9 mouse cellular contexts compared by ENCODE assay signal in the genomic region with DNA sequence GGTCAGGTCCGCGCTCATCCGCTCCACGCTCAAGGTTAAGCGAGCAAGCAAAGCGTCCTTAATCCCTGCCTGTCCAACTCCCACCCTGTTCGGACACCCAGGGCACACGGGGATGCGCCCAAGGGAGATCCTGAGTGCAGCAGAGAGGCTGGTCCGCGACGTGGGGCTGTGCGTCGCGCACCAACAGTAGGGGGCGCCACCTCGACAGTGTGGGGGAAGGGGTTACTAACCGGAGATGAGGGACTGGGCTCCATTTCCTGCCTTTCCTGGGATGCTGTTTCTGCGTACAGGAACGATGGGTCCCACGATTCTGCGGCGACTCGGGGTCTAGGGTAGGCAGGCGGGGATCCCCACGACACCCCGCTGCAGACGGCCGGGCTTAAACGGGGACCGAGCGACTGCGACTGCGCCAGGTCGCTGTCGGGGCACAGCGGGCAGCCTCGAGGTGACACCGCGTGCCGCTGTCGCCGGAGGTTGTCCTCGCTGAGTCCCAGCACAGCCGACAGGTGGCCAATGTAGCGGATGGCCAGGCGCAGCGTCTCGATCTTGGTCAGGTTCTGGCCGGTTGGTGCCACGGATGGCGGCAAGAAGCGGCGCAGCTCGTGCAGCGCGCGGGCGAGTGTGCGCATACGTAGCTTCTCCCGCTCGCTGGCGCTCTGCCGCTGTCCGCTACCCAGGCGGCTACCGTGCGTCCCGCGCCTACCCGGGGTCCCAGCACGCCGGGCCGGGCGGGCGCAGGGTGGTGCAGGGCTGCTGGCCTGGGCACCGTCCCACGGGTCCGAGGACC. TPM values are rescaled to one million over a fixed set of nuclear protein-coding genes. Genes with fewer than 3 reads are reported as not detected.
DNase-seq lines count a peak whose midpoint lies in the region; ATAC-seq and TF ChIP-seq lines count a peak whose summit lies in the region.
"Had no signal": no experiment of that assay in that cellular context is flagged by ENCODE, and none has a peak within 500 bp of the region (broad histone marks: within the 10 kb centered on the region; RNA-seq: fewer than 3 reads in every experiment).

No protein-coding gene starts in this region.

- H3K27ac ChIP-seq in ES-E14 (ENCODE audit: insufficient read depth, low read depth, low read length, poor library complexity, severe bottlenecking) = no peak overlapping the region
- H3K27ac ChIP-seq in embryonic facial prominence, embryonic 10.5 days (replicated peaks) = peak overlapping the region; percentile 69; the same call in 1 of the 2 replicates
- no peak overlapping the region for H3K27ac ChIP-seq in limb, embryonic 13.5 days
- no peak overlapping the region for H3K27ac ChIP-seq in midbrain, embryonic 16.5 days (ENCODE audit: low read length)
- H3K27ac ChIP-seq: macrophage had no signal

- H3K36me3 ChIP-seq in ES-E14 (ENCODE audit: control insufficient read depth, insufficient read depth, low read length, poor library complexity, severe bottlenecking) = no peaks in the 10 kb centered on the region; the same call in 1 of the 2 replicates
- no peaks in the 10 kb centered on the region for H3K36me3 ChIP-seq in embryonic facial prominence, embryonic 10.5 days (replicated peaks)
- H3K36me3 ChIP-seq in limb, embryonic 13.5 days = no peaks in the 10 kb centered on the region
- H3K36me3 ChIP-seq in midbrain, embryonic 16.5 days (ENCODE audit: control insufficient read depth, insufficient read depth, low read length) = no peaks in the 10 kb centered on the region

- peaks cover 0 to 5% of the 10 kb centered on the region in 2 experiments; a peak in 1 of 4 replicates for H3K4me1 ChIP-seq in ES-E14 (ENCODE audit: control insufficient read depth in 2 of 2, insufficient read depth in 2 of 2, low read length in 2 of 2, poor library complexity in 1 of 2)
- peaks cover 41% of the 10 kb centered on the region for H3K4me1 ChIP-seq in embryonic facial prominence, embryonic 10.5 days
- H3K4me1 ChIP-seq in limb, embryonic 13.5 days = peaks cover 24% of the 10 kb centered on the region
- peaks cover 2% of the 10 kb centered on the region for H3K4me1 ChIP-seq in midbrain, embryonic 16.5 days (ENCODE audit: control insufficient read depth, insufficient read depth, low read length)

- H3K4me2 ChIP-seq in limb, embryonic 13.5 days (replicated peaks) = peak overlapping the region; percentile 88
- H3K4me2 ChIP-seq in midbrain, embryonic 16.5 days (ENCODE audit: low read length) = peak overlapping the region; percentile 89

- H3K9ac ChIP-seq in ES-E14 (ENCODE audit: insufficient read depth, low read depth, low read length, poor library complexity, severe bottlenecking) = peak overlapping the region; percentile 36
- peak overlapping the region; percentile 65 for H3K9ac ChIP-seq in limb, embryonic 13.5 days
- peak overlapping the region; percentile 67 for H3K9ac ChIP-seq in midbrain, embryonic 16.5 days (ENCODE audit: low read depth, low read length)

- WGBS in embryonic facial prominence, embryonic 10.5 days = under 1% methylated on average over 80 of the region's 80 CpGs
- 2% methylated on average over 76 of the region's 80 CpGs for WGBS in limb, embryonic 13.5 days
- WGBS in midbrain, embryonic 16.5 days = 2% methylated on average over 80 of the region's 80 CpGs

- peak; percentile 25 to 42 for DNase-seq in heart, adult 18-20 months
- no peak for DNase-seq in heart, adult 9 months (ENCODE audit: low spot score in 2 of 2)
- no peak for DNase-seq in ES-E14 (ENCODE audit: low read depth, low spot score)
- peak; percentile 71 for DNase-seq in embryonic facial prominence, embryonic 10.5 days (ENCODE audit: low spot score)
- peak; percentile 33 to 37 for DNase-seq in heart, postnatal 36 days

- H3K9me3 ChIP-seq in ES-E14 (ENCODE audit: control insufficient read depth, insufficient read depth, low read depth, low read length) = no peaks in the 10 kb centered on the region
- no peaks in the 10 kb centered on the region for H3K9me3 ChIP-seq in embryonic facial prominence, embryonic 10.5 days
- no peaks in the 10 kb centered on the region for H3K9me3 ChIP-seq in limb, embryonic 13.5 days
- no peaks in the 10 kb centered on the region for H3K9me3 ChIP-seq in midbrain, embryonic 16.5 days (replicated peaks; ENCODE audit: control insufficient read depth, low read length, poor library complexity, severe bottlenecking)

- peak overlapping the region; percentile 60 to 75 for H3K4me3 ChIP-seq in ES-E14 (ENCODE audit: insufficient read depth in 1 of 2, low read depth in 1 of 2, low read length in 2 of 2, poor library complexity in 1 of 2, severe bottlenecking in 1 of 2)
- H3K4me3 ChIP-seq in embryonic facial prominence, embryonic 10.5 days = peak overlapping the region; percentile 60
- H3K4me3 ChIP-seq in limb, embryonic 13.5 days = peak overlapping the region; percentile 53
- peak overlapping the region; percentile 50 for H3K4me3 ChIP-seq in midbrain, embryonic 16.5 days (ENCODE audit: low read depth, low read length)

- no peak; the same call in 1 of the 2 replicates for ATAC-seq in limb, embryonic 13.5 days (ENCODE audit: low FRiP score, low read depth)
- ATAC-seq in midbrain, embryonic 16.5 days = peak; percentile 69
- ATAC-seq in activated CD4-positive, CD25-positive, alpha-beta regulatory T cell, adult 4 months = no peak

- in situ Hi-C loops in ES-E14 (cut with MboI; ENCODE audit: low sequenced_read_pairs in 2 of 2, unreplicated experiment in 2 of 2) = no loop called here

- intact Hi-C loops in heart, postnatal 36 days (cut with DNase I) = loop anchor here (10.0 kb wide), 3 partner anchors 202 to 422 kb away; no protein-coding TSS in a partner anchor

- peaks cover 95% of the 10 kb centered on the region for H3K27me3 ChIP-seq in embryonic facial prominence, embryonic 10.5 days (replicated peaks; ENCODE audit: low read depth, poor library complexity, severe bottlenecking)
- peaks cover 84% of the 10 kb centered on the region for H3K27me3 ChIP-seq in limb, embryonic 13.5 days
- peaks cover 28% of the 10 kb centered on the region for H3K27me3 ChIP-seq in midbrain, embryonic 16.5 days (ENCODE audit: control insufficient read depth, insufficient read depth, low read depth, low read length)

TF ChIP-seq in ES-E14, 5 proteins besides CTCF, POLR2A, EP300 and RAD21:
- TF ChIP-seq ZNF384 (IDR thresholded peaks at IDR 0.05; ENCODE audit: low read depth, low read length) (no peak), CHD2 (IDR thresholded peaks at IDR 0.05; ENCODE audit: low read depth, low read length) (no peak), HCFC1 (IDR thresholded peaks at IDR 0.05; ENCODE audit: borderline replicate concordance, insufficient read depth, low read length) (no peak), ZC3H11A (IDR thresholded peaks at IDR 0.05; ENCODE audit: borderline replicate concordance, low read depth, low read length) (no peak), MAFK (IDR thresholded peaks at IDR 0.05; ENCODE audit: insufficient read depth, low read depth, low read length) (no peak)
TF ChIP-seq in ES-E14: peak in this region for 0.

RNA-seq across cellular contexts. Expression of a gene that starts 0.8 kb away (rescaled TPM):
- total RNA-seq in heart, adult 18-20 months (2021) = not detected
- total RNA-seq in ES-E14 (2012; rRNA removed) = 0.27 TPM in 1 of 2 replicates, not detected in the other
- polyA plus RNA-seq in embryonic facial prominence, embryonic 10.5 days (2016; fragmentation: Nextera tagmentation; extraction: Ambion mirVana) = 0.11 TPM in 1 of 2 replicates, not detected in the other
- not detected for total RNA-seq in heart, postnatal 36 days (2021)
- not detected in 2 replicates for polyA plus RNA-seq in limb, embryonic 13.5 days (2015; fragmentation: Nextera tagmentation; extraction: Ambion mirVana)
- 0.16 and 0.29 TPM in 2 replicates for polyA plus RNA-seq in midbrain, embryonic 16.5 days (2015; fragmentation: Nextera tagmentation; extraction: Ambion mirVana)
- not detected for polyA plus RNA-seq in activated CD4-positive, CD25-positive, alpha-beta regulatory T cell, adult 4 months (2017; shearing (Covaris generic))
- polyA plus RNA-seq: macrophage had no signal

RNA-seq across cellular contexts. Expression of a gene that starts 17.7 kb away (rescaled TPM):
- total RNA-seq in heart, adult 18-20 months (2021) = under 1 TPM in 1 of 2 experiments, not detected in 1; 0.12 TPM
- 1.0 and 1.2 TPM in 2 replicates for total RNA-seq in ES-E14 (2012; rRNA removed)
- 0.34 and 0.36 TPM in 2 replicates for polyA plus RNA-seq in embryonic facial prominence, embryonic 10.5 days (2016; fragmentation: Nextera tagmentation; extraction: Ambion mirVana)
- total RNA-seq in heart, postnatal 36 days (2021) = under 1 TPM in 1 of 2 experiments, not detected in 1; 0.14 TPM
- polyA plus RNA-seq in limb, embryonic 13.5 days (2015; fragmentation: Nextera tagmentation; extraction: Ambion mirVana) = 0.19 and 0.22 TPM in 2 replicates
- 0.97 and 1.4 TPM in 2 replicates for polyA plus RNA-seq in midbrain, embryonic 16.5 days (2015; fragmentation: Nextera tagmentation; extraction: Ambion mirVana)
- not detected for polyA plus RNA-seq in activated CD4-positive, CD25-positive, alpha-beta regulatory T cell, adult 4 months (2017; shearing (Covaris generic))
- polyA plus RNA-seq: macrophage had no signal

RNA-seq across cellular contexts. Expression of a gene that starts 49.9 kb away (rescaled TPM):
- under 1 TPM; 0.22 to 0.41 TPM for total RNA-seq in heart, adult 18-20 months (2021)
- 0.58 and 0.71 TPM in 2 replicates for total RNA-seq in ES-E14 (2012; rRNA removed)
- polyA plus RNA-seq in embryonic facial prominence, embryonic 10.5 days (2016; fragmentation: Nextera tagmentation; extraction: Ambion mirVana) = 0.38 and 0.45 TPM in 2 replicates
- total RNA-seq in heart, postnatal 36 days (2021) = under 1 TPM in 1 of 2 experiments, not detected in 1; 0.14 TPM
- 0.11 and 0.27 TPM in 2 replicates for polyA plus RNA-seq in limb, embryonic 13.5 days (2015; fragmentation: Nextera tagmentation; extraction: Ambion mirVana)
- 0.33 and 0.50 TPM in 2 replicates for polyA plus RNA-seq in midbrain, embryonic 16.5 days (2015; fragmentation: Nextera tagmentation; extraction: Ambion mirVana)
- under 1 TPM in 1 of 2 experiments, not detected in 1; 0.27 TPM for polyA plus RNA-seq in activated CD4-positive, CD25-positive, alpha-beta regulatory T cell, adult 4 months (2017; shearing (Covaris generic))

RNA-seq across cellular contexts. Expression of a gene that starts 49.9 kb away (rescaled TPM):
- total RNA-seq in heart, adult 18-20 months (2021) = 10 to 100 TPM; 18.0 to 21.4 TPM
- 4.3 and 6.1 TPM in 2 replicates for total RNA-seq in ES-E14 (2012; rRNA removed)
- 7.2 and 8.4 TPM in 2 replicates for polyA plus RNA-seq in embryonic facial prominence, embryonic 10.5 days (2016; fragmentation: Nextera tagmentation; extraction: Ambion mirVana)
- total RNA-seq in heart, postnatal 36 days (2021) = 10 to 100 TPM; 17.1 to 17.4 TPM
- polyA plus RNA-seq in limb, embryonic 13.5 days (2015; fragmentation: Nextera tagmentation; extraction: Ambion mirVana) = 9.9 and 11.7 TPM in 2 replicates
- polyA plus RNA-seq in midbrain, embryonic 16.5 days (2015; fragmentation: Nextera tagmentation; extraction: Ambion mirVana) = 12.7 and 13.9 TPM in 2 replicates
- polyA plus RNA-seq in activated CD4-positive, CD25-positive, alpha-beta regulatory T cell, adult 4 months (2017; shearing (Covaris generic)) = 1 to 10 TPM; 2.6 to 2.7 TPM

Comparison
In these comparisons a context has a peak if more than half of its experiments do, and no peak if none do; other contexts are left out.
1. DNase-seq: peak in heart, adult 18-20 months (2 of 2), embryonic facial prominence, embryonic 10.5 days (single experiment) and heart, postnatal 36 days (2 of 2); none in heart, adult 9 months (0 of 2) and ES-E14 (single experiment).
2. Peak in every context shown above with its lines, with median percentiles within 50 percentile points of each other: H3K4me3 ChIP-seq and H3K9ac ChIP-seq.